Mouse (Mus musculus) cerebellum, adult 2 months (tissue): ENCODE measurements around the gene Sec22c. TPM values are rescaled to one million over a fixed set of nuclear protein-coding genes. Genes with fewer than 3 reads are reported as not detected.

Experiments used
- DNase-seq, 2 experiments: peaks; one replicate each; pipeline ENCODE4 v3.0.0; 2021
- H3K27ac ChIP-seq: fragments of 200-500 bp; 2 replicates; pipeline ENCODE4 v1.5.1; 2012; ENCODE audit warnings: low read length, control low read depth, inconsistent platforms; ENCODE audit not compliant: insufficient read depth
- H3K27me3 ChIP-seq: fragments of 200-500 bp; 2 replicates; pipeline ENCODE4 v1.6.1; 2012; ENCODE audit warnings: inconsistent platforms, mild to moderate bottlenecking, low read length, moderate library complexity; ENCODE audit not compliant: control insufficient read depth, insufficient read depth
- H3K4me1 ChIP-seq: fragments of 200-500 bp; 2 replicates; pipeline ENCODE4 v1.6.1; 2011; ENCODE audit warnings: low read length; ENCODE audit not compliant: control insufficient read depth, insufficient read depth
- H3K4me3 ChIP-seq: fragments of 200-500 bp; replicated peaks from 2 replicates; pipeline ENCODE3; 2011; ENCODE audit warnings: mild to moderate bottlenecking, low read depth, low read length, control low read depth; ENCODE audit not compliant: insufficient read depth
- CTCF ChIP-seq: fragments of 200-500 bp; IDR thresholded peaks from 2 replicates; pipeline ENCODE4 v1.5.1; 2011; ENCODE audit warnings: low read depth, mild to moderate bottlenecking, control low read depth, low read length, moderate library complexity, borderline replicate concordance; ENCODE audit not compliant: insufficient read depth
- POLR2A ChIP-seq: fragments of 200-500 bp; IDR thresholded peaks from 2 replicates; pipeline ENCODE4 v1.6.1; 2011; ENCODE audit warnings: low read length, control low read depth, borderline replicate concordance; ENCODE audit not compliant: insufficient read depth
- WGBS: fragments of 180-500 bp; shearing (Covaris S2); methylation state at CpG from one replicate; pipeline ENCODE4 v1.1.7; 2018; 5-methylcytosine and 5-hydroxymethylcytosine counted together
- polyA plus RNA-seq: library from polyadenylated mRNA; depleted of rRNA; stranded (reverse); fragments of >200 nt; gene quantifications from 2 replicates; pipeline ENCODE4 v1.2.3, GENCODE M21; 2012

The Sec22c gene
- polyA plus RNA-seq, 1 experiment, result 12.3 TPM

DNA sequence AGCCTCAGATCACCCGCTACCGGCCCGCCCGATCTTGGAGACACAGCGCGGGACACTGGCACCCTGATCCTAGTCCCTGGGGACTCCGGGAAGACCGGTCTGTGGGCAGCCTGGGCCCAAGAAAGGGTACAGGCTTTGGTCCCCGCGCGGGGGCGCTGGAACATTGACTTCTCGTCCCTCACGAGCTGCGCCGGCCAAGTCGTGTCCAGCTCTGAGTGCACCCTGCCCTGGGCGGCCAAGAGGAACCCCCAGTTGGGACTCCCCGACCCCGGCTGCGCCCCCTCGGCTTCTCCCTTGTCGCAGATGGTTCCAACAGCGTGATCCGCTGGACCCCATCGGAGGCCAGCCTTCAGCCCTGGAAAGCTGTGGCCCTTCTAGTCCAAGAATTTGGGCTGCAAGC is 63.3 kb downstream of the Sec22c start, which contains the start of gene Lyzl4:
Gene Lyzl4 (minus strand): TSS at position 96 of the 400 bp plus-strand sequence.
- Histone ChIP-seq H3K27me3 (no peaks in the 10 kb centered on the region), H3K27ac (peak within 1 kb of the TSS; percentile 32; the same call in 1 of the 2 replicates), H3K4me3 (peak within 1 kb of the TSS; percentile 63), H3K4me1 (peaks cover 10% of the 10 kb centered on the region)
- DNase-seq, result peak; percentile 81 to 82
- under 1% methylated on average over 26 of the region's 26 CpGs for WGBS
- TF ChIP-seq CTCF (peak; percentile 57; the same call in 1 of the 2 replicates), POLR2A (no peak)

GRCm38 (mm10) chr9:121641235-121641915 is 63.9 kb downstream of the Sec22c start:
- TF ChIP-seq CTCF (no peak), POLR2A (no peak)
- H3K4me3 ChIP-seq, result peak overlapping the region; percentile 63
- H3K4me1 ChIP-seq, result peaks cover 10% of the 10 kb centered on the region
- peak in 1 of 2 experiments; percentile 25 for DNase-seq
- H3K27me3 ChIP-seq, result no peaks in the 10 kb centered on the region
- WGBS, result 19% methylated on average over 27 of the region's 27 CpGs
- H3K27ac ChIP-seq, result peak overlapping the region; percentile 32; the same call in 1 of the 2 replicates

GRCm38 (mm10) chr9:121639790-121640189 is 65.5 kb downstream of the Sec22c start:
- Histone ChIP-seq H3K4me3 (peak overlapping the region; percentile 7), H3K4me1 (peaks cover 10% of the 10 kb centered on the region), H3K27ac (peak overlapping the region; percentile 18), H3K27me3 (no peaks in the 10 kb centered on the region)
- DNase-seq, result peak; percentile 58 to 69
- 0 out of 2 replicates have a peak, but pooled peaks have one; percentile 10 for TF ChIP-seq POLR2A
- TF ChIP-seq CTCF, result no peak
- 18% methylated on average over 16 of the region's 16 CpGs for WGBS

DNA sequence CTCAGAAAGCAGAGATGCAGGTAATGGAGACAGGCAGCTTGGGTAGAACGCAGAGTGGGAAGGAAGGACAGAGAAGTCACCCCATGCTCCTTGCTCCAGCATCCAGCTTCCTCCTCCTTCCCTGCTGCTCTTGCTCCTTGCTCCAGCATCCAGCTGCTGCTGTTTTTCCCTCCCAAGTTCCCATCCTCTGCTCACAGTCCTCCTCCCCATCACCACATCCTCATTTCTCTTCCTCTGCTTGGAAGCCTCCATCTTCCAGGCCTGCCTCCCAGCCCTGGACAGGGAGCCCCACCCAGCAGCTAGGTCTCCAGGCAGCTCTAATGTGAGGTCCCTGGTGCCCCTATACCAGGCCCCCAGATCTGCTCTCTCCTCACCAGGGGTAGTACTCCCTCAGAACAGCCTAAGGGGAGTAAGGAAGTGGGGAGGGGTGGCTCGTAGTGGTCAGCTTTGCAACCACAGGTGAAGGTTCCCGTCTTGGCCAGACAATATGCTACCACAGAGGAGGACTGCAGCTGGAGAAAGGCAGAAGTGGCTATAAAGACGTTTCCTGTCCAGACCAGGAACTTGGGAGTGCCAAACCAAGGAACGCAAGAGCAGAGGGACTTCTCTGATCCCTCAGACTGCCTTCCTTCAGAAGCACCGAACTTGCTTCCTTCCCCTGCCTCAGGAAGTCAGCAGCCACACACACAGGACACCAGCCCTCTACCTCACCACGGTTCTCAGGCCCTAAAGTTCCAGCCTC is 69.3 kb downstream of the Sec22c start:
- TF ChIP-seq CTCF (no peak), POLR2A (no peak)
- no peak overlapping the region for H3K4me3 ChIP-seq
- WGBS, result 70% methylated on average over 7 of the region's 7 CpGs
- DNase-seq, result no peak
- H3K27ac ChIP-seq, result no peak overlapping the region
- H3K4me1 ChIP-seq, result peaks cover 10% of the 10 kb centered on the region
- H3K27me3 ChIP-seq, result no peaks in the 10 kb centered on the region; the same call in 1 of the 2 replicates

DNA sequence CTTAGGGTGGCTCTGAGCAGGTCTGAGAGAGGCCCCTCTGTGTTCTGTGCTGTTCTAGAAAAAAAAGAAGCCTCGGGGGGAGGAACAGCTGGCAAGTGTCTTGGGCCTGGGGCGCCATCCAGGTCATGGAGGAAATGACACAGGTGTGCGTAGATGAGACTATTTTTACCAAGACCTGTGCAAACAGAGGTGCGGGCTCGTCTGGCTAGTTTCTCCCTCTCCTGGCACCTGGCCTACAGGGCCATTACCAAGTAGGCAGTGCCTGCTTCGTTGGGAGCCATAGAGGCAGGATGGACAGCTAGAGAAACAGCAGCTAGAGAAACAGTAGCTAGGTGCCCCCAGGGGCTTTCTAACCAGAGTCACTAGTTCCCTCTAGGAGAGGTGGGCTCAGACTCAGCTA is 72.0 kb downstream of the Sec22c start:
- no peak for TF ChIP-seq CTCF
- TF ChIP-seq POLR2A, result no peak
- Histone ChIP-seq H3K4me1 (no peaks in the 10 kb centered on the region), H3K27ac (no peak overlapping the region), H3K4me3 (no peak overlapping the region), H3K27me3 (no peaks in the 10 kb centered on the region; the same call in 1 of the 2 replicates)
- 78% methylated on average over 6 of the region's 6 CpGs for WGBS
- no peak for DNase-seq

GRCm38 (mm10) chr9:121632891-121633290 is 72.4 kb downstream of the Sec22c start:
- no peak overlapping the region for H3K4me3 ChIP-seq
- WGBS, result 82% methylated on average over 10 of the region's 10 CpGs

GRCm38 (mm10) chr9:121631946-121632345 is 73.3 kb downstream of the Sec22c start:
- Histone ChIP-seq H3K4me3 (no peak overlapping the region), H3K27me3 (no peaks in the 10 kb centered on the region; the same call in 1 of the 2 replicates), H3K4me1 (no peaks in the 10 kb centered on the region), H3K27ac (no peak overlapping the region)
- no peak for DNase-seq
- WGBS, result 76% methylated on average over 4 of the region's 4 CpGs
- TF ChIP-seq POLR2A (no peak), CTCF (no peak)

More at GRCm38 (mm10) chr9:121632891-121633290, 72.4 kb downstream of the Sec22c start:
- Histone ChIP-seq H3K27ac (no peak overlapping the region), H3K4me1 (no peaks in the 10 kb centered on the region), H3K27me3 (no peaks in the 10 kb centered on the region; the same call in 1 of the 2 replicates)
- no peak for DNase-seq
- TF ChIP-seq POLR2A (no peak), CTCF (no peak)
